Mouse (Mus musculus): ENCODE data around the gene Slc1a3.

DNA sequence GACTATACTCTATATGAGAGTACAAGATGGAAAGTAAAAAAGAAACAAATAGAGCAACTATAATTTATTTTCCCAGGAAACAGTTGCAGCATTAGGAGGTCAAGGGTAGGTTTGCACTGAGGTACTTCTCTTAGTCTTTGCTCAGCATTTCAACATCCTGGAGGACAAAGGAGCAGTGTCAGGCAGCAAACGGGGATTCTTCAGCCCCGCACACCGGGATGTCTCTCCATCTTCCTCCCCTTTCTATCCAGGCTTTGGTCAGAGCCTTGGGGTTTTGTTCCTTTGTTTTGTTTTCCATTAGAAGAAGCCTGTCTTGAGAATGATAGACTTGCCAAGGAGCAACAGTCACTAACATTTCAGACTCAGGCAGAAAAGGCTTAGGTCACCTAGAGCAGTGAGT is 10.4 kb upstream of the Slc1a3 start:
- TF ChIP-seq CTCF (IDR thresholded peaks at IDR 0.05; ENCODE audit: low read depth, low read length) (no peak), TAL1 (conservative IDR thresholded peaks at IDR 0.05; ENCODE audit: low read depth, low read length) (no peak), GATA2 (IDR thresholded peaks at IDR 0.05; ENCODE audit: borderline replicate concordance, low read depth, low read length) (no peak)

Data from G1E (cell line).